Mouse (Mus musculus) cerebellum, adult 2 months (tissue): ENCODE measurements around the gene Tmprss13. TPM values are rescaled to one million over a fixed set of nuclear protein-coding genes. Genes with fewer than 3 reads are reported as not detected.
A peak's percentile ranks its signal among the peaks of the same experiment; 100 is the strongest.

Experiments
- DNase-seq, 2 experiments: peaks; one replicate each; pipeline ENCODE4 v3.0.0; 2021
- H3K27ac ChIP-seq: fragments of 200-500 bp; 2 replicates; pipeline ENCODE4 v1.5.1; 2012; ENCODE audit warnings: low read length, control low read depth, inconsistent platforms; ENCODE audit not compliant: insufficient read depth
- H3K27me3 ChIP-seq: fragments of 200-500 bp; 2 replicates; pipeline ENCODE4 v1.6.1; 2012; ENCODE audit warnings: inconsistent platforms, mild to moderate bottlenecking, low read length, moderate library complexity; ENCODE audit not compliant: control insufficient read depth, insufficient read depth
- H3K4me1 ChIP-seq: fragments of 200-500 bp; 2 replicates; pipeline ENCODE4 v1.6.1; 2011; ENCODE audit warnings: low read length; ENCODE audit not compliant: control insufficient read depth, insufficient read depth
- H3K4me3 ChIP-seq: fragments of 200-500 bp; replicated peaks from 2 replicates; pipeline ENCODE3; 2011; ENCODE audit warnings: mild to moderate bottlenecking, low read depth, low read length, control low read depth; ENCODE audit not compliant: insufficient read depth
- CTCF ChIP-seq: fragments of 200-500 bp; IDR thresholded peaks from 2 replicates; pipeline ENCODE4 v1.5.1; 2011; ENCODE audit warnings: low read depth, mild to moderate bottlenecking, control low read depth, low read length, moderate library complexity, borderline replicate concordance; ENCODE audit not compliant: insufficient read depth
- POLR2A ChIP-seq: fragments of 200-500 bp; IDR thresholded peaks from 2 replicates; pipeline ENCODE4 v1.6.1; 2011; ENCODE audit warnings: low read length, control low read depth, borderline replicate concordance; ENCODE audit not compliant: insufficient read depth
- WGBS: fragments of 180-500 bp; shearing (Covaris S2); methylation state at CpG from one replicate; pipeline ENCODE4 v1.1.7; 2018; 5-methylcytosine and 5-hydroxymethylcytosine counted together
- polyA plus RNA-seq: library from polyadenylated mRNA; depleted of rRNA; stranded (reverse); fragments of >200 nt; gene quantifications from 2 replicates; pipeline ENCODE4 v1.2.3, GENCODE M21; 2012; rRNA removed

The Tmprss13 gene
- not detected in 2 replicates for polyA plus RNA-seq

DNA sequence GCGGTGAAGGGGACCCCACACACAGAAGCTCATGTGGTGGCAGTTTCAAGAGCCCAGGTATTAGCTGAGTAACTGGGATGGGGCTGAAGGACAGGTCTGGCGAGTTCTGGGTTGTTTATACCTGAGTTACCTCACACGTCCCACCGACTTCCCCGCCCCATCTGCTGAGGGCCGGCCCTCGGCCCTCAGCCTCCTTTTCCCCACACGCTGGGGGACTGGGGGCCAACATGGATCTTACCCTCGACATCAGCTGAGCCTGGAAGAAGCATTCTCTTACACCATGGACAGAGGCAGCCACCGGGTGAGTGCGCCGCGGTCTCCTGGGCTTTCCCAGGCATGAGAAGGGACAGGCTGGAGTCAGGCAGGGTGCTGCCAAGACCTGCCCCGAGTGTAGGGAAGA lies at the start of gene Tmprss13:
Tmprss13 (plus strand) TSS at position 246 of the 400 bp plus-strand sequence.
- H3K27me3 ChIP-seq: 0 out of 2 replicates have a peak, but pooled peaks cover 1% of the 10 kb centered on the region
- WGBS: 65% methylated on average over 14 of the region's 14 CpGs
- TF ChIP-seq POLR2A (no peak), CTCF (no peak)
- no peak within 1 kb of the TSS for H3K4me3 ChIP-seq
- no peak within 1 kb of the TSS for H3K27ac ChIP-seq
- no peak for DNase-seq
- H3K4me1 ChIP-seq: peaks cover 6% of the 10 kb centered on the region

DNA sequence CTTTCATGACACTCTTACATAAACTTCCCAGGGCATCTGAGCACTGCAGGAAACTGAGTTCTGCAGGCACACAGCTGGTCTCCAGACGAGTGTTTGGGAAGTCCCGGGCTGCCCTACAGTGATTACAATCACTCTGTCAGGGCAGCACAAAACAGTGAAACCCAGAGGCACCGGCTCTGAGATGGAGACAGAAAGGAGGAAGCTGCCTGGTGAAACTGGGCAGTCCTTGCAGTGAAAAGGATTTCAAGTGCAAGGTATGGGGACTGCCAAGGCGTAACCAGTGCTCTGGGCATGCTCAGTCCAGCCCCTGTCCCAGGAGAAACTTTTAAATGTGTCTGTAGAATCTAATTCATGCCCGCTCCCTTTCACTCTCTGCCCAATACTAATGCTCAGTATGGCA lies 46.7 kb upstream of the Tmprss13 start:
- Histone ChIP-seq H3K4me1 (peaks cover 13% of the 10 kb centered on the region), H3K27ac (no peak overlapping the region), H3K4me3 (no peak overlapping the region), H3K27me3 (no peaks in the 10 kb centered on the region)
- 75% methylated on average over 5 of the region's 5 CpGs for WGBS
- DNase-seq: no peak
- TF ChIP-seq CTCF (no peak), POLR2A (no peak)

DNA sequence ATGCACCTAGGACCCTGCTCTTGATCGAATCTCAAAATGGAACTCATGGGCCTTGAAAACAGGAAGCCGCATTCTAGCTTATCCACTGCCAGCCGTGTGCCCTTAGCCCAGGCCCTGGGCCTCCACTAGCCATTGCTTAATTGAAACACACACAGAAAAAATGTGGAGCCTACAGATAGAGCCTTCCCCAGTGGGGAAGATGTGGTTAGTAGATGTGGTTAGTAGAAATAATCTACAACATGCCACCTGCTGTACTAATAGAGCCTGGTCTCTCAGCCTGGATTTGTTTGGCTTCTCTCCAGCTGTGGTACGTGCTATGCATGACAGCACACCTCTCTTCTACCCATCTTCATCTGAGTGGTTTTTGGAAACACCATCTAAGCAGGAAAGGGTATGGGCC lies 44.7 kb upstream of the Tmprss13 start:
- Histone ChIP-seq H3K27me3 (no peaks in the 10 kb centered on the region), H3K27ac (no peak overlapping the region), H3K4me3 (no peak overlapping the region), H3K4me1 (peaks cover 4% of the 10 kb centered on the region; the same call in 1 of the 2 replicates)
- TF ChIP-seq POLR2A: no peak
- no peak for TF ChIP-seq CTCF
- DNase-seq: no peak
- 76% methylated on average over 4 of the region's 4 CpGs for WGBS

DNA sequence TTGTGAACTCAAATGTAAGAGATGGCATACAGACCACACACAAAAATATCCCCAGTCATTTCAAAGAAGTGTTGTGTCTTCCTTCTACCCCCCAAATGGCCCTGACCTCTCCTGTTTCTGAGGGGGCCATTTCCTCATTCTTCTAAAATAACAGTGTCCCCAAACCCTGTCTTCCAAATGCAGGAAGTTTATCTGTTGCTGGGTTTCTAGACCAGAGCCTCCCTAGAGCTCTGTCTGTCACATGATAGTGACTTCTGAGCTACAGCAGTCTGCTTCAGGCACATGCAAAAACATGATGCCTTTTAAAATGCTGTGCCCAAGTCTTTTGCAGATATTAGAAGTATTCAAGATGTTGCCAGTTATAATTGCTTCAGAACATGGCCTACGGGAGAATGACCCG lies 44.3 kb upstream of the Tmprss13 start:
- 99% methylated on average over 2 of the region's 2 CpGs for WGBS
- Histone ChIP-seq H3K4me1 (no peaks in the 10 kb centered on the region; the same call in 1 of the 2 replicates), H3K27ac (no peak overlapping the region), H3K4me3 (no peak overlapping the region), H3K27me3 (no peaks in the 10 kb centered on the region)
- no peak for DNase-seq
- TF ChIP-seq POLR2A (no peak), CTCF (no peak)

DNA sequence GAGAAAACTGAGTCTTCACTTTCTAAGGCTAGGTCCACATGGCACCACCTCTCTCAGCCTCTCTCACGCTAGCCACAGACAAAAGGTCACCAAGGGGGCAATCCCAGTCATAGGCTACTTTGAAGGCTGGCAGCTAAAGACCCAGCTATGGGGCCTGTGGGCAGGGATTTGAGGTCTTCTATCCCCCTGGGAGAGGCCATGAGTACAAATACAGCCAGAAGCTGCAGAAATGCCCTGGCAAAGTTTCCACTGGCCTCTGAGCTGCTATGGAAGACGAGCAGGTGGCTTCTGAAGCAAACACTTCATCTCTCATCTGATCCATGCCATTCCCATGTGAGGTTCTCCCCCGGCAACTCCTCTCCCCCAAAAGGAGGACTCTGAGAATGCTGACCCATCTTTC lies 38.8 kb upstream of the Tmprss13 start:
- DNase-seq: no peak
- H3K27ac ChIP-seq: no peak overlapping the region
- TF ChIP-seq CTCF (no peak), POLR2A (no peak)
- H3K4me3 ChIP-seq: no peak overlapping the region
- 67% methylated on average over 3 of the region's 3 CpGs for WGBS
- H3K4me1 ChIP-seq: peaks cover 3% of the 10 kb centered on the region; the same call in 1 of the 2 replicates
- no peaks in the 10 kb centered on the region for H3K27me3 ChIP-seq

DNA sequence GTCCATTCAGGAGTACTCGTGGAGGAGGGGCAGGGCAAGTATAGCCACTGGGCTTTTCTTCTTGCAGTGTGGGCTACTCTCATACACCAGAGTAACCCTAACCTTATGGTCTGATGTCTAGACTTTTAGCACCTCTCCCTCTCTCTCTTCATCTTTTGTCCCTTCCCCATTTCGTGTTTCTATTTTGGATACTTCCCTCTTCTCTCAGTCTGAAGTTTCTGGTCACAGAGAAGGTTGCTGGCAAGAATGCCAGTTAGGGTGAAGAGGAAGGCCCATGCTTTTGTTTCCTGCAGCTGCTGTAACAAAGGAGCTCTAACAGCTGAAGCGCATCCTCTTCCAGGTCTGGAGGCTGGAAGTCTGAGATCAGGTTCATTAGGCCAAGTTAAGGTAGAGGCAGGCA lies 38.0 kb upstream of the Tmprss13 start:
- Histone ChIP-seq H3K27ac (no peak overlapping the region), H3K27me3 (no peaks in the 10 kb centered on the region), H3K4me3 (no peak overlapping the region), H3K4me1 (peaks cover 3% of the 10 kb centered on the region; the same call in 1 of the 2 replicates)
- no peak for DNase-seq
- no peak for TF ChIP-seq POLR2A
- TF ChIP-seq CTCF: no peak
- WGBS: 91% methylated on average over 3 of the region's 3 CpGs

- peaks cover 3% of the 10 kb centered on the region; the same call in 1 of the 2 replicates for H3K4me1 ChIP-seq
- no peak for DNase-seq
- no peaks in the 10 kb centered on the region for H3K27me3 ChIP-seq
- no peak overlapping the region for H3K4me3 ChIP-seq
- 82% methylated on average over 5 of the region's 5 CpGs for WGBS
- TF ChIP-seq POLR2A (no peak), CTCF (no peak)
- no peak overlapping the region for H3K27ac ChIP-seq
Measured at GRCm38 (mm10) chr9:45282466-45282865, 36.4 kb upstream of the Tmprss13 start.

- Histone ChIP-seq H3K27me3 (no peaks in the 10 kb centered on the region), H3K4me1 (peaks cover 12% of the 10 kb centered on the region), H3K27ac (no peak overlapping the region; the same call in 1 of the 2 replicates), H3K4me3 (no peak overlapping the region)
- peak; percentile 81 to 90 for DNase-seq
- TF ChIP-seq POLR2A (no peak), CTCF (no peak)
- WGBS: 14% methylated on average over 11 of the region's 11 CpGs
Measured at GRCm38 (mm10) chr9:45291481-45292168, 27.3 kb upstream of the Tmprss13 start.
